Mouse (Mus musculus): ENCODE measurements around the gene Epor. TPM values are rescaled to one million over a fixed set of nuclear protein-coding genes. Genes with fewer than 3 reads are reported as not detected.

Gene Epor
- total RNA-seq, 2 experiments from 2014 or later: 0.21 TPM; not detected in 1

- no peak for DNase-seq (ENCODE audit: low spot score)
Observed at GRCm38 (mm10) chr9:21968883-21969282, 5.6 kb upstream of the Epor start.

- peak; percentile 15 for DNase-seq (ENCODE audit: low spot score)
Observed at GRCm38 (mm10) chr9:21962416-21963059, 768 bp downstream of the Epor start.

- DNase-seq (ENCODE audit: low spot score): no peak
Observed at GRCm38 (mm10) chr9:21962010-21962409, 1.3 kb downstream of the Epor start.

GRCm38 (mm10) chr9:21961366-21961980 lies 1.8 kb downstream of the Epor start:
- no peak for DNase-seq (ENCODE audit: low spot score)

GRCm38 (mm10) chr9:21960558-21961208 lies 2.6 kb downstream of the Epor start:
- DNase-seq (ENCODE audit: low spot score): no peak

GRCm38 (mm10) chr9:21960135-21960534 lies 3.2 kb downstream of the Epor start:
- no peak for DNase-seq (ENCODE audit: low spot score)

GRCm38 (mm10) chr9:21959244-21959643 lies 4.1 kb downstream of the Epor start:
- DNase-seq (ENCODE audit: low spot score): no peak

GRCm38 (mm10) chr9:21958372-21958771 lies 4.9 kb downstream of the Epor start:
- DNase-seq (ENCODE audit: low spot score): no peak

GRCm38 (mm10) chr9:21955570-21956281 lies 7.6 kb downstream of the Epor start, which contains the start of gene Swsap1:
Swsap1 (plus strand) TSS chr9:21955755.
- DNase-seq (ENCODE audit: low spot score): peak; percentile 99

- DNase-seq (ENCODE audit: low spot score): no peak
Observed at GRCm38 (mm10) chr9:21955225-21955569, 8.1 kb downstream of the Epor start.

- DNase-seq (ENCODE audit: low spot score): no peak
Observed at GRCm38 (mm10) chr9:21954635-21955034, 8.7 kb downstream of the Epor start.

GRCm38 (mm10) chr9:21953600-21953999 lies 9.7 kb downstream of the Epor start:
- DNase-seq (ENCODE audit: low spot score): no peak

GRCm38 (mm10) chr9:21951977-21952376 lies 11.3 kb downstream of the Epor start:
- DNase-seq (ENCODE audit: low spot score): no peak

- DNase-seq (ENCODE audit: low spot score): peak; percentile 61
Observed at GRCm38 (mm10) chr9:21950322-21950721, 13.0 kb downstream of the Epor start.

GRCm38 (mm10) chr9:21948790-21949189 lies 14.5 kb downstream of the Epor start:
- no peak for DNase-seq (ENCODE audit: low spot score)

GRCm38 (mm10) chr9:21948146-21948545 lies 15.2 kb downstream of the Epor start:
- DNase-seq (ENCODE audit: low spot score): no peak

- DNase-seq (ENCODE audit: low spot score): no peak
Observed at GRCm38 (mm10) chr9:21947540-21948130, 15.7 kb downstream of the Epor start.

- DNase-seq (ENCODE audit: low spot score): no peak
Observed at GRCm38 (mm10) chr9:21944267-21944666, 19.0 kb downstream of the Epor start.

GRCm38 (mm10) chr9:21943638-21944037 lies 19.7 kb downstream of the Epor start:
- no peak for DNase-seq (ENCODE audit: low spot score)

GRCm38 (mm10) chr9:21943046-21943445 lies 20.3 kb downstream of the Epor start:
- DNase-seq (ENCODE audit: low spot score): no peak

- DNase-seq (ENCODE audit: low spot score): no peak
Observed at GRCm38 (mm10) chr9:21938234-21938855, 25.0 kb downstream of the Epor start.
